Mouse (Mus musculus) hindbrain, postnatal 0 days (tissue): Measurements from ENCODE around the gene Adgrg1. TPM values are rescaled to one million over a fixed set of nuclear protein-coding genes. Genes with fewer than 3 reads are reported as not detected.
A peak's percentile ranks its signal among the peaks of the same experiment; 100 is the strongest.

Experiments used
- ATAC-seq: fragments of 200-750 bp; cut with Nextera tagmentation; 2 replicates; pipeline ENCODE4 v1.8.0; 2017; ENCODE audit warnings: mild to moderate bottlenecking, moderate TSS enrichment, moderate library complexity
- DNase-seq: peaks from one replicate; pipeline ENCODE4 v3.0.0-alpha.2; 2015; ENCODE audit warnings: low spot score
- H3K27ac ChIP-seq: fragments of 300-500 bp; sonication (generic); 2 replicates; pipeline ENCODE4 v1.5.1; 2014; ENCODE audit warnings: mild to moderate bottlenecking
- H3K27me3 ChIP-seq: fragments of 300-500 bp; sonication (generic); 2 replicates; pipeline ENCODE4 v1.6.1; 2014; ENCODE audit warnings: low read length, mixed read lengths; ENCODE audit not compliant: insufficient read depth
- H3K36me3 ChIP-seq: fragments of 300-500 bp; sonication (generic); 2 replicates; pipeline ENCODE4 v1.6.1; 2014; ENCODE audit warnings: low read length, mixed read lengths; ENCODE audit not compliant: insufficient read depth
- H3K4me1 ChIP-seq: fragments of 300-500 bp; sonication (generic); 2 replicates; pipeline ENCODE4 v1.6.1; 2014; ENCODE audit warnings: antibody characterized with exemption, low read length, mixed read lengths; ENCODE audit not compliant: insufficient read depth
- H3K4me2 ChIP-seq: fragments of 300-500 bp; sonication (generic); 2 replicates; pipeline ENCODE4 v1.6.1; 2014; ENCODE audit warnings: low read depth, mild to moderate bottlenecking, low read length, moderate library complexity, mixed read lengths
- H3K4me3 ChIP-seq: fragments of 300-500 bp; sonication (generic); 2 replicates; pipeline ENCODE4 v1.5.1; 2014; ENCODE audit warnings: low read length
- H3K9ac ChIP-seq: fragments of 300-500 bp; sonication (generic); replicated peaks from 2 replicates; pipeline ENCODE4 v1.6.1; 2014; ENCODE audit warnings: mild to moderate bottlenecking, low read length, moderate library complexity, mixed read lengths
- H3K9me3 ChIP-seq: fragments of 300-500 bp; sonication (generic); 2 replicates; pipeline ENCODE4 v1.6.1; 2016; ENCODE audit warnings: low read length, mixed read lengths
- CTCF ChIP-seq: IDR thresholded peaks from 2 replicates; pipeline ENCODE4 v1.5.1; 2016; ENCODE audit warnings: antibody characterized with exemption, control low read depth, low read depth
- WGBS: fragments of 180-500 bp; shearing (Covaris S2); extraction: QIAGEN DNeasy Blood & Tissue Kit; methylation state at CpG from one replicate; pipeline ENCODE4 v1.1.7; 2014; 5-methylcytosine and 5-hydroxymethylcytosine counted together
- polyA plus RNA-seq: library from polyadenylated mRNA; unstranded; fragments of >200 nt; fragmentation: Nextera tagmentation; extraction: Ambion mirVana; gene quantifications from 2 replicates; pipeline ENCODE4 v1.2.1, GENCODE M21; 2015
- total RNA-seq: library from RNA; depleted of rRNA; stranded (reverse); fragments of >200 nt; gene quantifications from 2 replicates; pipeline ENCODE4 v1.2.3, GENCODE M21; 2014

Gene Adgrg1
- total and polyA plus RNA-seq, 2 experiments from 2014 or later: 105 to 284 TPM

- Histone ChIP-seq H3K4me3 (no peak overlapping the region), H3K36me3 (no peaks in the 10 kb centered on the region), H3K27me3 (no peaks in the 10 kb centered on the region), H3K4me1 (peaks cover 50% of the 10 kb centered on the region), H3K9me3 (no peaks in the 10 kb centered on the region), H3K9ac (no peak overlapping the region), H3K4me2 (no peak overlapping the region), H3K27ac (peak overlapping the region; percentile 68; the same call in 1 of the 2 replicates)
- peak; percentile 81 for DNase-seq
- WGBS: 27% methylated on average over 7 of the region's 7 CpGs
- no peak for TF ChIP-seq CTCF
- ATAC-seq: peak; percentile 33
These were observed 7.3 kb downstream of the Adgrg1 start for GRCm38 (mm10) chr8:94981848-94982247.

DNA sequence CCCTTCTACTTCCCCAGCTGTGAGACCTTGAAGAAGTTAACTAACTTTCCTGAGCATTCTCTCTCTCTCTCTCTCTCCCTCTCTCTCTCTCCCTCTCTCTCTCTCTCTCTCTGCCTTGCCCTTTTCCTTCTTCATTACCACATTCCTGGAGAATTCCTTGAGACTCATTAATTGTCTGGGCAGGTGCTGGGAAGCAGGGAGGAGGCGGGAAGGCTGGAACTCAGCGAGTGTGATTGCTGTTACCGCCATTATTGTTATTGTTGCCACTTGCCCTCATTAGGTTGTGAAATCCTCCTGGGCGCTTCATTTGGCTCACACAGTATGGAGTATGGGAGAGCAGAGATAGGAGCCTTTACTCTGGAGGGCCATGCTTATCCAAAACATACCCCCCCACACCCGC lies 8.6 kb downstream of the Adgrg1 start:
- H3K9me3 ChIP-seq: no peaks in the 10 kb centered on the region
- no peak overlapping the region for H3K4me3 ChIP-seq
- DNase-seq (no peak), ATAC-seq (no peak)
- TF ChIP-seq CTCF: no peak
- no peak overlapping the region for H3K9ac ChIP-seq
- peak overlapping the region; percentile 80; the same call in 1 of the 2 replicates for H3K27ac ChIP-seq
- peak overlapping the region; percentile 11; the same call in 1 of the 2 replicates for H3K4me2 ChIP-seq
- H3K27me3 ChIP-seq: no peaks in the 10 kb centered on the region
- WGBS: 7% methylated on average over 5 of the region's 5 CpGs
- H3K36me3 ChIP-seq: no peaks in the 10 kb centered on the region
- H3K4me1 ChIP-seq: peaks cover 45% of the 10 kb centered on the region

GRCm38 (mm10) chr8:94983881-94984516 lies 9.4 kb downstream of the Adgrg1 start:
- Histone ChIP-seq H3K27ac (peak overlapping the region; percentile 80), H3K4me1 (peaks cover 40% of the 10 kb centered on the region), H3K27me3 (no peaks in the 10 kb centered on the region), H3K9ac (peak overlapping the region; percentile 26; the same call in 1 of the 2 replicates), H3K36me3 (no peaks in the 10 kb centered on the region), H3K4me3 (peak overlapping the region; percentile 22), H3K9me3 (no peaks in the 10 kb centered on the region), H3K4me2 (peak overlapping the region; percentile 46)
- TF ChIP-seq CTCF: no peak
- 7% methylated on average over 10 of the region's 10 CpGs for WGBS
- DNase-seq: peak; percentile 82
- ATAC-seq: peak; percentile 85

- peak overlapping the region; percentile 80; the same call in 1 of the 2 replicates for H3K27ac ChIP-seq
- no peaks in the 10 kb centered on the region for H3K9me3 ChIP-seq
- no peak for TF ChIP-seq CTCF
- ATAC-seq: no peak
- 77% methylated on average over 6 of the region's 6 CpGs for WGBS
- H3K9ac ChIP-seq: 0 out of 2 replicates have a peak overlapping the region, but pooled peaks have one; percentile 26
- no peaks in the 10 kb centered on the region for H3K36me3 ChIP-seq
- no peak for DNase-seq
- H3K27me3 ChIP-seq: no peaks in the 10 kb centered on the region
- peaks cover 41% of the 10 kb centered on the region for H3K4me1 ChIP-seq
- no peak overlapping the region for H3K4me3 ChIP-seq
- peak overlapping the region; percentile 46 for H3K4me2 ChIP-seq
These were observed 10.5 kb downstream of the Adgrg1 start for GRCm38 (mm10) chr8:94985023-94985422.

DNA sequence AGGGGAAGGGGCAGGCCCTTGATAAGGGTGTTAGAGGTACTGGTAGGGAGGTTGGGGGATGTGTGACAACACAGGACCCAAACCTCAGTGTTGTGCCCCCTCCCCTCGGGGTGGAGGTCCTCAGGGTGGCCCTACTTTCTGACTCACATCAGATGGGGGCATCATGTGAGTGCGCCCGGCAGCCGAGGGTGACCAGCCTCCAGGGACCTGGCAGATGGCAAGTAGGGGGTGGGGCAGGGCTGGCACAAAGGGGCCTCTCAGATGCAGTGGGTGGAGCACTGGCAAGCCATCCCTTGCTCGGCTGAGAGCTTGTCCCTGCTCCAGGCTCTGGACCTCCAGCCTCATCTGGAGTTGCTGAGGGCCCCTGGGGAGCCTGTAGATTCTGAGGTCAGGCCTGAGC lies 12.1 kb downstream of the Adgrg1 start:
- no peak for TF ChIP-seq CTCF

DNA sequence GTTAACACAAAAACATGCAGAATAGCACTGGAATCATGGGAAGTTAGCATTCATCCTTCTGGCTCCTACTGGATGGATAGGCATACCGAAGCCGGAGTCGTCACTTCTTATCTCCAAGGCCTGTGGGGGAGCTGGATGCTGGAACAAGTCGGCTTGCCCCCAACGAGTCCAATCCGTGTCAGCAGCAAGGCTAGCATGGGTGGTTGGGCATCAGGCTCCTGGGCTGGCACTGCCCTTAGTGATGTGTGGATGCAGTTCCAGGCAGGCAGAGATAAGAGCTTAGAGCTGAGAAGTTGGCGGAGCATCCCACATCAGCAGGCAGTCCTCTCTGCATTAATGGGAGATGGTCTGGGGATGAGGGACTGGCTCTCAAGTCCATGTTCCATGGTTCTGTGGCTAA lies 13.0 kb downstream of the Adgrg1 start:
- Histone ChIP-seq H3K9me3 (no peaks in the 10 kb centered on the region), H3K9ac (no peak overlapping the region), H3K4me2 (no peak overlapping the region), H3K27me3 (no peaks in the 10 kb centered on the region), H3K4me1 (peaks cover 48% of the 10 kb centered on the region), H3K36me3 (no peaks in the 10 kb centered on the region), H3K4me3 (no peak overlapping the region), H3K27ac (peak overlapping the region; percentile 2; the same call in 1 of the 2 replicates)
- no peak for TF ChIP-seq CTCF
- DNase-seq (no peak), ATAC-seq (no peak)
- WGBS: 57% methylated on average over 7 of the region's 7 CpGs

More for the DNA sequence above, 12.1 kb downstream of the Adgrg1 start:
- Histone ChIP-seq H3K27ac (peak overlapping the region; percentile 2; the same call in 1 of the 2 replicates), H3K4me1 (peaks cover 48% of the 10 kb centered on the region), H3K9ac (no peak overlapping the region), H3K9me3 (no peaks in the 10 kb centered on the region), H3K36me3 (no peaks in the 10 kb centered on the region), H3K4me2 (peak overlapping the region; percentile 46), H3K27me3 (no peaks in the 10 kb centered on the region), H3K4me3 (no peak overlapping the region)
- peak; percentile 80 for DNase-seq
- WGBS: 16% methylated on average over 4 of the region's 5 CpGs
- ATAC-seq: peak; percentile 53

DNA sequence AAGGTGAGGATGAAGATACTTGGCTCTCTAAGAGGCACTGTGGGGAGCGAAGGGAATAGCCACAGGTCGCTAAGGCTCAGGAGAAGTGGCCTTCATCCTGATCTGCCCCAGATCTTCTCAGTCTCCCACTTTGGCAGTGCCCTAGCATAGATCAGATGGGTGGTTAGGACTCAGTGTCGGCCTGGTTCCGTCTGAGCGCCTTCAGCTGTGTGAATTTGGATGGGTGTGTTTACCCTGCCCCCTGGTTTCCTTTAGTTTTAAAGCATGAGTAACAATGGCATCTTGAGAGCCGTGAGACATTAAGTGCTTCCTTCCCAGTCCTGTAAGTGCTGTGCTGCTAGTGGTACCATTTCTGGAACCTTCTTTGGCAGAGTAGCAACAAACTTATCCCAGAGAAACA lies 14.1 kb downstream of the Adgrg1 start:
- DNase-seq: no peak
- Histone ChIP-seq H3K27ac (no peak overlapping the region), H3K9ac (no peak overlapping the region), H3K4me2 (no peak overlapping the region), H3K36me3 (no peaks in the 10 kb centered on the region), H3K4me1 (peaks cover 48% of the 10 kb centered on the region), H3K27me3 (no peaks in the 10 kb centered on the region), H3K4me3 (no peak overlapping the region), H3K9me3 (no peaks in the 10 kb centered on the region)
- no peak for TF ChIP-seq CTCF
- no peak for ATAC-seq
- WGBS: 83% methylated on average over 6 of the region's 6 CpGs
